Mouse (Mus musculus) thymus, postnatal 10 days (tissue): ENCODE results near the gene Pnkp.

ENCODE experiments used
- DNase-seq, 2 experiments: peaks; one replicate each; pipeline ENCODE4 v3.0.0; 2021; ENCODE audit warnings: low spot score in 2 of 2

Gene Pnkp

GRCm38 (mm10) chr7:44905430-44905829 is 48.5 kb downstream of the Pnkp start:
- DNase-seq = no peak

- no peak for DNase-seq
Measured at GRCm38 (mm10) chr7:44908706-44909476, 52.0 kb downstream of the Pnkp start.
